Mouse (Mus musculus) neutrophil, adult 5-6 weeks (primary cell): ENCODE measurements around the gene Ccl24. TPM values are rescaled to one million over a fixed set of nuclear protein-coding genes. Genes with fewer than 3 reads are reported as not detected.
"Not testable (repeated sequence)": the region's sequence is repeated elsewhere in the genome, so short reads cannot be mapped to it uniquely, and the experiment has no call there.

Source experiments
- ATAC-seq: fragments of 151-379, 151-347 bp; 2 replicates; pipeline ENCODE4 v1.8.0; 2017; ENCODE audit warnings: mild to moderate bottlenecking, moderate TSS enrichment; ENCODE audit not compliant: insufficient number of reproducible peaks, poor library complexity, low FRiP score, severe bottlenecking; ENCODE audit errors: extremely low read depth
- total RNA-seq: library from RNA; stranded (forward); fragments of 200-1000 nt; gene quantifications from 2 replicates; pipeline ENCODE4 v1.2.3, GENCODE M21; 2017

The Ccl24 gene
- not detected in 2 replicates for total RNA-seq

DNA sequence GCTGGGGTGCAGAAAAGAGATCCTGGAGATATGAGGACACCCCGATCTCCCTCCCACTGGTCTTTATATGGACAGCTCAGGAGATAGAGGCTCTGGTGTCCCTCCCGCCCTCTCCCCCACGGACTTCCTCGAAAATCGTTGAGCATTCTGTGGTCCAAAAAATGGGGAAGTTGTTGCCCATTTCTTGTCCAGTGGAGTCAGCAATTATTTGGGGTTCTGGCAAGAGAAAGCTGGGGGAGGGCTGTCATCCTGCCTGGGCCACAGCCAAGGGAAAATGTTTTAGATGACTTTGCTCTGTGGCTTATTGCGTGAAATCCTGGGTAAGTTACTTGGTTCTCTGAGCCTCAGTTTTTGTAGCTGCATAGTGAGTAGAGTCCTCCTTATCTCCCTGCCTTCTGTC lies at the start of gene Ccl24:
Gene Ccl24, minus strand, starts transcription at position 44 of the 400 bp plus-strand sequence.
- ATAC-seq: no peak

DNA sequence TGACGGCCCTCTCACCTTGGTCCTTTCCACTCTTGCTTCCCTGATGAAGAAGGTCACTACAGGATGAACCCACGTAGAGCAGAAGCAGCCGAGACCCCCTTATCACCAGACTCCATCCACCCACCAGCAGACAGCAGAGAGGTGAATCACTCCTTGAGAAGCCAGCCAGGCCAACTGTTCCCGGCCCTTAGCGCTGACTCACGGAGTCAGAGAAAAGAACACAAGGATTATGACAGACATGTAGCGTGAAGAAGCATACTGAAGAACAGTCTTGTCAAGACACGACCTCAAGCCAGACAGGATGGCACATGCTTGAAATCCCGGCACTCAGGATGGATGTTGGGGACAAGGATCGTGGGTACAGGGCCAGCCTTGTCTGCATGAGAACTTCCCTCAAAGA lies 48.9 kb upstream of the Ccl24 start:
- ATAC-seq: no peak

DNA sequence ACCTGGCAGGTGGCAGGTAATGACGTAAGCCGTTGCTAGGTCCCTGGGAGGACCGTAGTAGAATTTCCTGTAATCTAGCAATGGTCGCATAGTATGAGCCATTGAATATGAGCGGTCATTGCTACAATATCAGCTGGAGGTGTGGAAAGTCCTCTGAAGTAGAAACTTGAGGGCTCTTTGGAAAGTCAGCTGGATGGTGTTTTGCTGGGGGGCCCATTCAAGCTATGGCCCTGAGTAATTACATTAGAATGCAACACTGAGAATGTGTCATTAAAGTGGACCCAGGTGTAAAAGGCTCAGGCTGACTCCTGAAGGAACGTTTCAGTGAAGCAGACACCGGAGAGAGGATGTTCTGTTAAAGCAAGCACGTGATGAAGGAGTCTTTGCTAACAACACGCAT lies 47.7 kb upstream of the Ccl24 start:
- no peak for ATAC-seq

DNA sequence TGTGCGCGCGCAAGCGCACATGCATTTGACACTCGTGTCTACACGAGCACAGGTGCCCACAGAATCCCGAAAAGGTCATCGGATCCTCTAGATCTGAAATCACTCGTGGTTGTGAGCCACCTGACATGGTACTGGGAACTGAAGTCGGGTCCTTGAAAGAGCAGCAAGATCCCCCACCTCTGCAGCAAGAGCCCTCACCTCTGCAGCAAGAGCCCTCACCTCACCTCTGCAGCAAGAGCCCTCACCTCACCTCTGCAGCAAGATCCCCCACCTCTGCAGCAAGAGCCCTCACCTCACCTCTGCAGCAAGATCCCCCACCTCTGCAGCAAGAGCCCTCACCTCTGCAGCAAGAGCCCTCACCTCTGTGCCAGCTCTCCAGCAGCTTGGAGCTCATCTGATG lies 46.9 kb upstream of the Ccl24 start:
- ATAC-seq: not testable (repeated sequence)

DNA sequence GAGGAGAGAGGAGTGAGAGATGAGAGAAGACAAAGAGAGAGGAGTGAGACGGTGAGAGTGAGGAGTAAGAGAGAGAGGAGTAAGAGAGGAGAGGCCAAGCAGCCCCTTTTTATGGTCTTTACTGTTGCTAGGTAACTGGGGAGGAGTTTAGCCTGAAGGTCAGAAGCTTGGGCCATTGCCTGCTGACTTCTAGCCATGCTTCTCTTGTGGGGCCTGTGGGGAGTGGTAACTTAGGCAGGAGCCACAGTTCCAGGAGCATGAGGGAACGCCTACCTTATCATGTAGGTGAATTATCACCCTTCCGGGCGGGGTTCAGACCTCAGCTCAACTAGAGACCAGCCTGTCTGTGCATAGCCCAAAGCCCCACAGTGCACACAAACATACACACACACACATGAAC lies 36.9 kb upstream of the Ccl24 start:
- no peak for ATAC-seq

DNA sequence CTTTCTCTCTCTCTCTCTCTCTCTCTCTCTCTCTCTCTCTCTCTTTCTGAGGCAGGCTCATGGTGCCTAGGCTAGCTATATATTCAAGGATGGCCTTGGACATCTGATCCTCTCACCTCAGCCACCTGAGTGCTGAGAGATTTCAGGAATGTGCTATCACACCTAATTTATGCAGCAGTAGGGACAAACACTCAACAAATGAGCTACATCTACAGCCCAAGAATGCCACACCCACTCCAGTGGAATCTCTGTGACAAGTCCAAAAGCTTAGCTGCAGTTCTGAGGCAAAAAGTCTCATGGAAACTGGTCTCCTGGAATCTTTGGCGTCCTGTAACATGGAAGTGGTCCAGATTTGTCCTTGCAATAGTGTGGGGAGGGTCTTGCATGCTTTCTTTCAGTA lies 34.7 kb upstream of the Ccl24 start:
- ATAC-seq: no peak

DNA sequence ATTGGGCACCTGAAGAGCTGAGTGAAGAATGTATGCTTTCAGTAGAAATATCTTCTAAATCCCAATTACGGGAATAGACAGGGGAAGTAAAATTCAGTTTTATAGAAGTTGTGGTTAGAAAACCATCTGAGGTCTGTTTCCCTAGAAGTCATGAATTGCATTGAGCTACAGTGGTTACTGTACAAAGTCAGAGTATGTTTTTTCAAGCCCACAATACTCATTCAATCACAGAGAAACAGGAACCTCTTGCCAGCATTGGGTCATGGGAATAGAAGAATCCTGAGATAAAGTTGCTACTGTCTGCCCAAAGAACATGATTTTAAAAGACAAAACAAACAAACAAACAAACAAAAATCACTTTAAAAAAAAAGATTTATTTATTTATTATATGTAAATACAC lies 33.9 kb upstream of the Ccl24 start:
- ATAC-seq: not testable (repeated sequence)

DNA sequence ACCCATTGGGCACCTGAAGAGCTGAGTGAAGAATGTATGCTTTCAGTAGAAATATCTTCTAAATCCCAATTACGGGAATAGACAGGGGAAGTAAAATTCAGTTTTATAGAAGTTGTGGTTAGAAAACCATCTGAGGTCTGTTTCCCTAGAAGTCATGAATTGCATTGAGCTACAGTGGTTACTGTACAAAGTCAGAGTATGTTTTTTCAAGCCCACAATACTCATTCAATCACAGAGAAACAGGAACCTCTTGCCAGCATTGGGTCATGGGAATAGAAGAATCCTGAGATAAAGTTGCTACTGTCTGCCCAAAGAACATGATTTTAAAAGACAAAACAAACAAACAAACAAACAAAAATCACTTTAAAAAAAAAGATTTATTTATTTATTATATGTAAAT lies 31.8 kb upstream of the Ccl24 start:
- ATAC-seq: not testable (repeated sequence)

DNA sequence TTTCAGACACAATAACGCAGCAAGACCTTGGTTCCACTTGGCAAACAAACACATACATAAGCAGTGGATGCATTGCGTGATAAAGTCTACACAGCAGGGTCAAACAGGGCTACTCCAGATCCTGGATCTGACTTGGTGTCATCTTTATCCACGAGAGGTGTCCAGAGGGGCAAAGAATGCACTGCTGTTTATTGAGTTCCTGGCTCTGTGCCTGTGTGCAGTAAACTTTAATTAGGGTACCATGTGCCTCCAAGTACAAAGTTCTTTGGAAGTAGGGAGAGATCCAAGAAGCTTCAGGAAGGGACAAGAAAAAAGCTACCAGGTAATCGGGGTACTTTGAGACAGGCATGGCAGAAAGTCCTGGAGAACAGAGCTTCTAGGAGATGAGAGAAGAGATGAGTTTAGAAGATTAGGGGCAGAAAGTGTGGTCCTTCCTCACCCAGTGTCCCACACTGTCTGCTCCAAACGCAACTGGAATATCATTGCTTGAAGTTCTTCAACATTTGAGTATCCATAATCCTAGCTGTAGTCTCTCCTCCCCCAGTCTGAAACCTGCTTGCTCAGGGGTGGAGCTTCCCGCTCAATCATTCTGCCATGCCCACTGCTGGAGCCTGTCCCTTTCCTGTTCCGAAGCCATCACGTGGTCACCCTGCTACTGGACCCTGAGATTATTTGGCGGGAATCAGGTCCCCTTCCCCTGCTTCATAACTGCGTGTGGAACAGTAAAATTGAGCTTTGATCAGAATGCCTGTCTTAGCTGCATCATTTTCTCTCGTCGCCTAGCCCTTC lies 17.3 kb upstream of the Ccl24 start:
- no peak for ATAC-seq

DNA sequence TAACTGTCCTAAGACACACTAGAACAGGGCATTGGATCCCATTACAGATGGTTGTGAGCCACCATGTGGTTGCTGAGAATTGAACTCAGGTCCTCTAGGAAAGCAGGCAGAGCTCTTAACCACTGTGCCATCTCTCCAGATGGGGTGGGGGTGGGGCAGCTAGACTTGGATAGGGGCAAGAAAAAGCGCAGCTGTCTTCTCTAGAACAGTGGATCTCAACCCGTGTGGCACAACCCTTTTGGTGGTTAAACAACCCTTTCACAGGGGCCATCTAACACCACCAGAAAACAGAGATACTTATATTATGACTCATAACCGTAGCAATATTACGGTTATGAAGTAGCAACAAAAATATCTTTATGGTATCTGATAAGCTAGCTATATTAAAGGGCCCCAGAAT lies 14.9 kb upstream of the Ccl24 start:
- ATAC-seq: no peak

DNA sequence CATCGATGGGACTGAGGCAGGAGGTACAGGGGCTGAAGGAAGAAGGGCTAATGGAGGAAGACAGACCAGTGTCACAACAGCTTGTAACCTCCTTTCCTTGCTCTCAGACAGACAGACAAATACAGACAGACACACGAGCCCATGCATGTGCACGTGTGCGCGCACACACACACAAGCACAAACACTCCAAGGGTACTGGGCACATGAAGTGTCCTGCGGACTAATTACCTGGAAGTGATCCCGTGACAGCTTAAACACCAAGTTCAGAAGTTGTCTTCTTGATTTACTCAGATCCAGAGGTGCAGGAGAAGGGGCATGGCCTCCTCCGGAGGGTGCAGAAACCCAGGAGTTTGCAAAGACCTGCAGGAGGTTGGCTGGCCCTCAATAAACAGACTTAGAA lies 12.8 kb upstream of the Ccl24 start:
- ATAC-seq: no peak

DNA sequence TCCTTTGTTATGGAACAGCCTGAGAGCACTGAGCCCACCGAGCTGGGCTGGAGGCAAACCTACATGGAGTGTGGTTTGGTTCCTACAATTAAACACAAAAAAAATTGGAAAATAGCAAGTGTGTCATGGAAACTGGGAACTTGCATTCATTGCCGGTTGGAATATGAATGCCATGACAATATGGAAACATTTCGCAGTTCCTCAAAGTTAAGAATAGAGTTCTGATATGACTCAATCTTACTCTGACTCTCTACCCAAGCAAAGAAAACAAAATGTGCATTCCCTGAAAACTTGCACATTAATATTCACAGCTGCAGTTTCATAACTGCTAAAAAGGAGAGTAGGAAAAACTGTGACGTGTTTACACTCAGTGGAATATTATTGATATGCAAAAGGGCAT lies 9.5 kb upstream of the Ccl24 start:
- no peak for ATAC-seq

DNA sequence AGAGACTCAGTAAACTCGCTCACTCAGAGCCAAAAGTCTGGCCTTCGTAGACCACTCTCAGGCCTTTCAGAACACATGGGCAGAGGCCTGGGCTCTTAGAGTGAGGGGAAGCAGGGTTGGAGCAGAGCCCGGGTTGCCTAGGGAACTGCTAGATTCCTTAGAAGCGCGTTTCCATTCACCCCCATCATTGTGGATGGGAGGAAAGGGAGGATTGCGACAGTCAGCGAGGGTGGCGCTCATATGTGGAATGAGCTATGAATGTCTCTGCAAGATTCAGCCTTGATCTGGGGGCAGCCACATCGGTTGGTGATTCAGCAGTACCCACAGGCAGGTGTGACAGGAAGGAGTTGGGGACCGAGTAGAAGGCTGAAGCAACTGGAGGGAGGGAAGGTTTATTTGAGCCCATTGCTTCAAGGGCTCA lies 6.5 kb upstream of the Ccl24 start:
- ATAC-seq: no peak

DNA sequence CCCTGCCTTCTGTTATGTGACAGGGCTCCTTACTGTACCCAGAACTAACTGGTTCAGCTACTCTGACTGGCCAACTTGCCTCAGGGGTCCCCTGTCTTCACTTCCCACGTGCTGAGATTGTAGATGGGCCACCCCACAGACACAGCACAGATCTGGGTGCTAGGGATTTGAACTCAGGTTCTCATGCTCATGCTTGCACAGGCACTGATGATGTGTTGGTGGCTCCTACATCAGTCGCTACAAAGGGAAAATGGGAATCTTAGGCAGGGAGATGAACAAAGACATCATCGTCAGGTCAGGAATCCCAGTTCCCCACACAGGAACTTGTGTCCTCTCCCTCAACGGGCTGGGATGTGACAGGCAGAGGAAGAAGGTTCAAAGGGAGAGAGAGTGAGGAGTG lies 3.2 kb upstream of the Ccl24 start:
- ATAC-seq: no peak

DNA sequence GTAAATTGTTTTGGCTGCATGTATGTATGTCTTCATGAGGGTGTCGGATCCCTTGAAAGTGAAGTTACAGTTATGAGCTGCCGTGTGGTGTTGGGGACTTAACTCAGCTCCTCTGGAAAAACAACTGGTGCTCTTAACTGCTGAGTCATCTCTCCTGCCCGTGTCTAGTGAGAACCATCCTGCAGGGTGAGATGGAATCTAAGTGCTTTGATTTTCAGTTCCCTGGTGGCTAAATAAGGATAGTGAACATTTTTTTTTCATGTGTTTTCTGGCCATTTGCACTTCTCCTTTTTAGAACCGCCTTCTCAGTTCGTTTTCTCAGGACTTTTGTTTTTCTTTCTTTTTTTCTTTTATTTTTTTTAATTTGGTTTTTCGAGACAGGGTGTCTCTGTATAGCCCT lies 4.2 kb downstream of the Ccl24 start:
- no peak for ATAC-seq

DNA sequence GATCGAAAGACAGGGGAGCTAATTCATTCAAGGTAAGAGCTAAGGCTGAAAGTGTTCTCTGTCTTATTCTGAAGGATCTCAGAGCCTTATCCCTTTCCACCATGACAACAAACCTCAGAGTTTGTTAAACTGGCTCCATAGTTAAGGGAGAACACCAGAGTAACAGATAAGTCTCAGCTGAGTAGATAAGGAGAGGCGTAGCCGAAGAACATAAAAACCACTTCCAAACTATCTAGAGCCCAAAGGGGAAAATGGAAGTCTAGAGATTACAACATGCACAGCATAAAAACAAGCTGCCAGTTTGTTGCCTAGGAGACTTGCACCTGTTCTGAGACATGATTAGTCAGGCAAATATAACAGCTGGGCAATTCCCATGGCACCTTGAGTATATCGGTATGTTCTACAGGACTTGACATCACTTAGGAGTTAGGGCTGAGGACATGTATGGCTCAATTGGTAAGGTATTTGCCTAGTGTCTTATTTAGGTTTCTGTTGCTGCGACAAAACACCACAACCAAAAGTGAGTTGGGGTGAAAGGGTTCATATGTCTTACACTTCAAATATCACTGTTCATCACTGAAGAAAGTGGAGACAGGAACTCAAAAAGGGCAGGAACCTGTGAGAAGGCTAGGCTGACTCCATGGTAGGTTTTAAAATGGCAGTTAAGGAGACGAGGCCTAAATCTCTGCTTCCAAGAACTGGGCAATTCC lies 5.1 kb downstream of the Ccl24 start:
- ATAC-seq: no peak

DNA sequence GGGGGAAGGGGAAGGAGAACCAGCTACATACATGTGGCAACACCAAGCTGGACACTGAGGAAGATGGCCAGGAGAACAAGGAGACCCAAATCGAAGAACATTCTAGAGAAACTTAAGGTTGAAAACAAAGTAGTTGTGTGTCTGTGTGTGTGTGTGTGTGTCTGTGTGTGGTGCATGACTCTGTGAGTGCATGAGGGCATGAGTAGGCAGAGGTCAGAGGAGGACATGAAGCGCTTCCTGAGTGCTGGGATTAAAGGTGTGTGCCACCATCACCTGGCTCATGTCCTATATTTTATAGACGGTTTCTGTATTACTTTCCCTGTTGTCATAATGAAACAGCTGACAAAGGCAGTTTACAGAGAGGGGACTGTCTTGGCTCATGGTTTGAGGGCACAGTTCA lies 9.4 kb downstream of the Ccl24 start, which contains the start of gene Ccl26:
Gene Ccl26, minus strand, starts transcription at position 101 of the 400 bp plus-strand sequence.
- ATAC-seq: no peak

DNA sequence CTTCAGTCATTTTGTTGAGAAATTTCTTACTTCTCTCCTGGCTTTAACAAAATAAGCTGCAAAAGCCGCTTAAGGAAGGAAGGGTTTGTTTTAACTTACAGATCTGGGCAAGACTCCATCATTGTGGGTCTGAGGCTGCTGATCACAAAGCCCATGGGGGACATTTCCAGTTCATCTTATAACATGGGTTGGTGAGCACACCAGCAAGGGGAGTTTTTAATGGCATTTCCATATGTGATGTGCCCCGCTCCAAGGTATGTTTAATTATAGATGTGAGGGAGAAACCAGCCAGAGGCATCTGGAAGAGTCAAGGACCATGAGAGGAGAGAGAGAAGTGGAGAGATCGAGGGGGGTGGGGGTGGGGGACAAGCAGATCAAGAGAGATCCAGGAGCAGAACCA lies 15.2 kb downstream of the Ccl24 start:
- no peak for ATAC-seq

DNA sequence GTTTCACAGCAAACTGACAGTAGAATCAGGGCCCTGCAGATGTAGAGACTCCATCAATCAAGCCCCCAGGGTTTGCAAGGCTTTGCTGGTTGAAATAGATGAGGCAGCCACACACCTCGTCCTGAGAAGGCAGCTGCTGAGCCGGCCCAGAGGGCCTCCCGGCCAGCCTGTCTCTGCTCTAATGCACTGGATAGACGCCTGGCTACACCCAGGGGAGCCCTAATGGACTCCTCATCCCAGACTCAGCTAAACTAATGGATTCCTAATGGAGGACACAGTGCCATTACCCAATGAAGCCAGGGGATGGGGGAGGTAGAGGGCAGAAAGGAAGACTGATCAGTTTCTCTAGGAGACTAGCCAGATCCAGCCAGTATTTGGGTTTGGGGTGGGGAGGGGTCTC lies 15.8 kb downstream of the Ccl24 start:
- ATAC-seq: no peak

DNA sequence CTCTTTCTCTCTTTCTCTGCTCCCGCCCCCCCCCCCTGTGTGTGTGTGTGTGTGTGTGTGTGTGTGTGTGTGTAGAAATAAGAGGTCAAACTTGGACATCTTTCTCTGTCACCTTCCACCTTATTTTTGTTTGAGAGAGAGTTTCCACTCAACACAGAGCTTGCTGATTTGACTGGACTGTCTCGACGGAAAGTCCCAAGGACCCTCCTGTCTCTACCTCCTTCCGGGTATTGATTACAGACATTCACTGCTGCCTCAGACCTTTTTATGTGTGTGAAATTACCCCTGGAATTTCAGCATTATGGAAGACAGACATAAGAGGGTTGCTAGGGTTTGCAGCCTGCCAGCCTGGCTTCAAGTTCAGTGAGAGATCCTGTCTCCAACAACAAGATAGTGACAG lies 16.6 kb downstream of the Ccl24 start:
- ATAC-seq: no peak
